Mouse (Mus musculus): Measurements from ENCODE around the gene Ttc21a.

DNA sequence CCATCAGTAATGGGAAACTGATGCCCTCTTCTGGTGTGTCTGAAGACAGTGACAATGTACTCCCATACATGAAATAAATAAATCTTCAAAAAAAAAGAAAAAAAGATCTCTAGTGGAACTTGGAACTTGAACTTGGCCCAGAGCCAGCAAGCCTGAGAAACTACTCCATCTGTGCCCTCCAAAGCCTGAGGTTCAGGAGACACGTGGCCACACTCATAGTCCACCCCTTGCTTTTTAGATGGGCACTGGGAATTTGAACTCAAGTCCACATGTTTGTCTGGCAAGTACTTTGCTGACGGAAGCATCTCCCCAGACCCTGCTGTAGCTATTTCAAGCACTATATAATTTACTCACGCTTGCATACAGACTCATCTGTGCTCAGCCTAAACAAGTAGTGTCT lies 27.8 kb downstream of the Ttc21a start:
- no peak for TF ChIP-seq CTCF (IDR thresholded peaks at IDR 0.05; ENCODE audit: insufficient read depth, low read length)
- no peak for TF ChIP-seq POLR2A (IDR thresholded peaks at IDR 0.05; ENCODE audit: borderline replicate concordance, extremely low read depth, low read depth, low read length)
